Mouse (Mus musculus): ENCODE data around the gene Hepacam2. TPM values are rescaled to one million over a fixed set of nuclear protein-coding genes. Genes with fewer than 3 reads are reported as not detected.
"Not testable (repeated sequence)": the region's sequence is repeated elsewhere in the genome, so short reads cannot be mapped to it uniquely, and the experiment has no call there.

Gene Hepacam2
- polyA plus RNA-seq, 1 experiment from 2014 or later = 2.3 TPM

DNA sequence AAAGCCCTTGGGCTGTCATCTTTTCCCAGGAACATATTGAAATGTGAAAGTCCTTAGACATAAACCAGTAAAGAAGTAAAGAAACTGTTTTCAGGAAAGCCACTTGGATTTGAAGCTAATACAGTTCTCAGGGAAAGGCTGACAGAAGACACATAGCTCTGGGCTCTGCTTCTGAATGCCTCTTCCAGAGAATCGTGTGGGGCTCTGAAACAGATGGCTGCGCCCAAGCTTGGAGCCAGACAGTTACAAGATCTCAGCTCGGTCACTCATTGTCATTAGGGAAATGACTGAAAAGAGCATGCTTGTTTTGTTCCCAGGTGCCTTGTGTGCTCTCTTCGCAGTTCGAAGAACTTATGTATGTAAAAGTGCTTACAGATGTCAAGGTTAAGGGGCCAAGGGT is 43.7 kb downstream of the Hepacam2 start:
- Histone ChIP-seq H3K4me3 (ENCODE audit: low read depth, low read length) (no peak overlapping the region), H3K27me3 (ENCODE audit: control insufficient read depth, insufficient read depth, low read depth, low read length) (no peaks in the 10 kb centered on the region), H3K9ac (ENCODE audit: low read depth, low read length) (no peak overlapping the region), H3K4me1 (ENCODE audit: control insufficient read depth, insufficient read depth, low read length) (no peaks in the 10 kb centered on the region), H3K9me3 (replicated peaks; ENCODE audit: control insufficient read depth, low read length, poor library complexity, severe bottlenecking) (no peaks in the 10 kb centered on the region), H3K27ac (ENCODE audit: low read length) (no peak overlapping the region), H3K36me3 (ENCODE audit: control insufficient read depth, insufficient read depth, low read length) (no peaks in the 10 kb centered on the region), H3K4me2 (ENCODE audit: low read length) (no peak overlapping the region)
- 66% methylated on average over 5 of the region's 5 CpGs for WGBS
- ATAC-seq = no peak

DNA sequence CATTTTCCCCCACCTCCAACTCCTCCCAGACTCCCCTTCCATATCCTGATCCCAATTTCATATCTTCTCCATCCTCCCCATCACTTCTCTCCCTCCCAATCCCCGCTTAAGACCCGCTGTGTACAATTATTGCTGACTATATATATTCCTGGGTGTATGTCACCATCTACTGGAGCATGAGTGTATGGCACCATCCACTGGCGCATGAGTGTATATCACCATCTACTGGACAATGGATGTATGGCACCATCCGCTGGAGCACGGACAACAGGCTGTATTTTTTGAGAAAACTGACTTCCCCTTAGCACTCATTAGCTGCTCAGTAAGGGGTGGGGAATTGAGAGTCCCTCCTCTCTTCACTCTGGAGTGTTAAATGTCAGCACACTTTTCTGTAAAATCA is 50.7 kb downstream of the Hepacam2 start:
- no peaks in the 10 kb centered on the region for H3K27me3 ChIP-seq (ENCODE audit: control insufficient read depth, insufficient read depth, low read depth, low read length)
- H3K9ac ChIP-seq (ENCODE audit: low read depth, low read length) = no peak overlapping the region
- H3K9me3 ChIP-seq (replicated peaks; ENCODE audit: control insufficient read depth, low read length, poor library complexity, severe bottlenecking) = no peaks in the 10 kb centered on the region
- no peak overlapping the region for H3K27ac ChIP-seq (ENCODE audit: low read length)
- H3K36me3 ChIP-seq (ENCODE audit: control insufficient read depth, insufficient read depth, low read length) = no peaks in the 10 kb centered on the region
- peak; percentile 82 for ATAC-seq
- no peak overlapping the region for H3K4me2 ChIP-seq (ENCODE audit: low read length)
- no peak overlapping the region for H3K4me3 ChIP-seq (ENCODE audit: low read depth, low read length)
- no peaks in the 10 kb centered on the region for H3K4me1 ChIP-seq (ENCODE audit: control insufficient read depth, insufficient read depth, low read length)
- 5% methylated on average over 5 of the region's 5 CpGs for WGBS

DNA sequence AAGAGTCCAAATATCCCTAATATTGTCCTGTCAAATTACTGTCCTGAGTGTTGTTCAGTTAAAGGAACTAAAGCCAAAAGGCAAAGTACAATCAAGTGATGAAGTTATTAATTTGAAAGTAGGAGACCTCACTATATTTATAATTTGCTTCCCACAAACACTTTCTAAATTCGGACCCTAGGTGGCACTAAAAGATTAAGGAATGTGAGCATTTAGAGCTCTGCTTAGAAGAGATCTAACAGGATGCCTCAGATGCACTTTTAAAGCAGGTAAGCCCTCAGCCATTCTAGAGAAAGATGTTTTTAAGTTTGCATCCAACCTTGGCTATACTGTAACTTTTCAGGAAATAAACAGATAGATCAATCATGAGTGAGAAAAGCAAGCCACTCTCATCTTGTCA is 54.2 kb downstream of the Hepacam2 start:
- Histone ChIP-seq H3K4me2 (ENCODE audit: low read length) (no peak overlapping the region), H3K27ac (ENCODE audit: low read length) (no peak overlapping the region), H3K4me3 (ENCODE audit: low read depth, low read length) (no peak overlapping the region), H3K9me3 (replicated peaks; ENCODE audit: control insufficient read depth, low read length, poor library complexity, severe bottlenecking) (no peaks in the 10 kb centered on the region), H3K9ac (ENCODE audit: low read depth, low read length) (no peak overlapping the region), H3K27me3 (ENCODE audit: control insufficient read depth, insufficient read depth, low read depth, low read length) (no peaks in the 10 kb centered on the region), H3K4me1 (ENCODE audit: control insufficient read depth, insufficient read depth, low read length) (no peaks in the 10 kb centered on the region), H3K36me3 (ENCODE audit: control insufficient read depth, insufficient read depth, low read length) (no peaks in the 10 kb centered on the region)
- 22% methylated on average over 1 of the region's 1 CpGs for WGBS
- peak; percentile 45; the same call in 1 of the 2 replicates for ATAC-seq

DNA sequence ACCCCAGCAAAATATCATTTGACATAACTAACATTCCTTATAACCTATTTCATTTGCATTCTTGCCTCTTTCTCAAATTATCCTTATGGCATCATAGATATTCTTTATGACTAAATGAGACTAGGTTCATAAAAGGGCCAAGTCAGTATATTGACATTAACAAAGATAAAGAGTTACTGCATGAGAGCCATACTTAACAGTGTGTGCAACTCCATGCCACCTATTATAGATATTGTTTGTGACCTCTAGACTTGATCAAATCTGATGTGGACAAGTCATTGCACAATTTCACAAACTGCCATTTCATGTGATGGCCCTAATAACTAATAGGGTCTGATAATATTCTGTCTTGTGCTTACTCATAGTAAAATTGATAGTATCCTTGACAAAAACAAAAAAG is 62.0 kb downstream of the Hepacam2 start:
- Histone ChIP-seq H3K27ac (ENCODE audit: low read length) (no peak overlapping the region), H3K4me1 (ENCODE audit: control insufficient read depth, insufficient read depth, low read length) (no peaks in the 10 kb centered on the region), H3K27me3 (ENCODE audit: control insufficient read depth, insufficient read depth, low read depth, low read length) (no peaks in the 10 kb centered on the region), H3K9ac (ENCODE audit: low read depth, low read length) (no peak overlapping the region), H3K4me2 (ENCODE audit: low read length) (no peak overlapping the region), H3K4me3 (ENCODE audit: low read depth, low read length) (no peak overlapping the region), H3K9me3 (replicated peaks; ENCODE audit: control insufficient read depth, low read length, poor library complexity, severe bottlenecking) (no peaks in the 10 kb centered on the region), H3K36me3 (ENCODE audit: control insufficient read depth, insufficient read depth, low read length) (no peaks in the 10 kb centered on the region)
- ATAC-seq = no peak

DNA sequence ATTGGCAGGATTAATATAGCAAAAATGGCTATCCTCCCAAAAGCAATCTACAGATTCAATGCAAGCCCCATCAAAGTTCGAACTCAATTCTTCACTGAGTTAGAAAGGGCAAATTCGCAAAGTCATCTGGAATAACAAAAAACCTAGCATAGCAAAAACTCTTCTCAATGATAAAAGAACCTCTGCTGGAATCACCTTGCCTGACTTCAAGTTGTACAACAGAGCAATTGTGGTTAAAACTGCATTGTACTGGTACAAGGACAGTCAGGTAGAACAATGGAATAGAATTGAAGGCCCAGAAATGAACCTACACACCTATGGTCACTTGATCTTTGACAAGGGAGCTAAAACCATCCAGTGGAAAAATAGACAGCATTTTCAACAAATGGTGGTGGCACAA is 67.1 kb downstream of the Hepacam2 start:
- 81% methylated on average over 2 of the region's 2 CpGs for WGBS
- H3K4me3 ChIP-seq (ENCODE audit: low read depth, low read length); H3K4me1 ChIP-seq (ENCODE audit: control insufficient read depth, insufficient read depth, low read length); H3K4me2 ChIP-seq (ENCODE audit: low read length); ATAC-seq; H3K9me3 ChIP-seq (replicated peaks; ENCODE audit: control insufficient read depth, low read length, poor library complexity, severe bottlenecking); H3K9ac ChIP-seq (ENCODE audit: low read depth, low read length); H3K36me3 ChIP-seq (ENCODE audit: control insufficient read depth, insufficient read depth, low read length); H3K27ac ChIP-seq (ENCODE audit: low read length); H3K27me3 ChIP-seq (ENCODE audit: control insufficient read depth, insufficient read depth, low read depth, low read length): not testable (repeated sequence)

DNA sequence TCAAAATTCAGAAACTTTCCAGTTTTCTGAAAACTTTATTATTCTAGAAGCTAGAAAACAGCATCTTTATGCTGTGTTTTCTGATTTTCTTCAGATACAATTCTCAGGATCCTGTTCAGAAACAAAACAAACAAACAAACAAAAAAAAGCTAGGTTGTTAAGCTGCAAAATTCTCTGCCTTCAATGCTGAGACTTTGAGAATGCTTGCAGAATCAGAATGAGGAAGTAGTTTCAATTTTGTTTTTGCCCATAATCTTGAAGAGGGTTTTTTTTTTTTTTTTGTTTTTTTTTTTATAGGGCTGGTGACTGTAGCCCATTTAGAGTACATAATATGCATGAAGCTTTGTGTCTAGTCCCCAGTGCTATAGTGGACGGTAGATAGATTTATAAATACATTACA is 71.1 kb downstream of the Hepacam2 start:
- Histone ChIP-seq H3K9me3 (replicated peaks; ENCODE audit: control insufficient read depth, low read length, poor library complexity, severe bottlenecking) (no peaks in the 10 kb centered on the region), H3K4me3 (ENCODE audit: low read depth, low read length) (no peak overlapping the region), H3K9ac (ENCODE audit: low read depth, low read length) (no peak overlapping the region), H3K27me3 (ENCODE audit: control insufficient read depth, insufficient read depth, low read depth, low read length) (no peaks in the 10 kb centered on the region), H3K4me2 (ENCODE audit: low read length) (no peak overlapping the region), H3K36me3 (ENCODE audit: control insufficient read depth, insufficient read depth, low read length) (no peaks in the 10 kb centered on the region), H3K27ac (ENCODE audit: low read length) (no peak overlapping the region), H3K4me1 (ENCODE audit: control insufficient read depth, insufficient read depth, low read length) (no peaks in the 10 kb centered on the region)
- ATAC-seq = no peak
- 75% methylated on average over 1 of the region's 1 CpGs for WGBS

DNA sequence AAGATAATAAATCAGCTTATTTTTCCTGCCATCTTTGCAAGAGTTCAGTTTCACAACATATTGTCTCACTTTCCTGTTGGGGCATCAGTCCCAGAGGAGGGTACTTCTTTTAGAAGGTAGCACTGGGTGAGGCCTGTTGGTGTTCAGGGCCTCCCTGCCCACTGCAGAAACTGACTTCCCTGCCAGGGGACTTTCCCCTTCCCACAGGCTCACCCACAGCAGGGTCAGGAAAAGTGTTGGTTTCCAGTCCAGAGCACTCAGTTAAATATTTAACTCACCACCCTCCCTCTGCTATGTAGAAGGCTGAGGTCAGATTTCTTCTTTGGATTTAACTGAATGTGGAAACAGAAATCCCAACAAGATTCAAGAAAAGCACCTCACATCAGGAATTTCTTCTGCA is 72.8 kb downstream of the Hepacam2 start:
- H3K4me3 ChIP-seq (ENCODE audit: low read depth, low read length); H3K27me3 ChIP-seq (ENCODE audit: control insufficient read depth, insufficient read depth, low read depth, low read length); H3K4me2 ChIP-seq (ENCODE audit: low read length); H3K9ac ChIP-seq (ENCODE audit: low read depth, low read length); H3K4me1 ChIP-seq (ENCODE audit: control insufficient read depth, insufficient read depth, low read length); H3K36me3 ChIP-seq (ENCODE audit: control insufficient read depth, insufficient read depth, low read length); ATAC-seq; H3K27ac ChIP-seq (ENCODE audit: low read length); H3K9me3 ChIP-seq (replicated peaks; ENCODE audit: control insufficient read depth, low read length, poor library complexity, severe bottlenecking): not testable (repeated sequence)

DNA sequence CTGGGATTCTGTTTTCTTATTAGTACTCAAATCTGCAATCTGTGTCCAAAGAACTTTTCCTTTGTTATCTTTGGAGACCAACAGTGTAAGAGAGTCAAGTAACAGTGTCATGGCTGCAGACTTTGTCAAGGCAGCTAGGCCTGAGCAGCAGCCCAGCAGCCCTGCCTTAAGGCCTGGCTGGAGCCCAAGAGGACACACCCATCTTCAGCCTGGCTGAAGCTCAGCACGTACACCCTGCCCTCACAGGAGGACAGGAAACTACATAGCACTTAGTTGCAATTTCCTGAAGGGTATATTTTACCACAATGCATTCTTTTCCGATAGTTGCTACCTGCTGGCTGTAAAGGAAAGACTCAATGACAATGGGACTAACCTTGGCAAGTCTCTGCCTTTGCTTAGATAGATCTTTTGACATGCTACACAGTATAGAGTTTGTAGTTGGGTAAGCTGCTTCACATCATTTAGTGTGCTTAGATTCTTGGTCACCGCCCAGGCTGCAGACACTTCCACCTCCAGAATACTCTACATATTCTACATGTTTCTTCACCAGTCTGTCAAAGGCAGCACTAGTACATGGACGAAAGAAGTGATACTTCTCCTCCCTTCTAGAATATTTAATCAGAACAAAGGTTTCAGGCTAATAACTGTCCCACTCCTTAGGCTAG is 73.4 kb downstream of the Hepacam2 start:
- WGBS = 17% methylated on average over 1 of the region's 4 CpGs
- ATAC-seq; H3K4me1 ChIP-seq (ENCODE audit: control insufficient read depth, insufficient read depth, low read length): not testable (repeated sequence)

More for the DNA sequence above, 73.4 kb downstream of the Hepacam2 start:
- H3K27ac ChIP-seq (ENCODE audit: low read length); H3K4me3 ChIP-seq (ENCODE audit: low read depth, low read length); H3K36me3 ChIP-seq (ENCODE audit: control insufficient read depth, insufficient read depth, low read length); H3K27me3 ChIP-seq (ENCODE audit: control insufficient read depth, insufficient read depth, low read depth, low read length); H3K9ac ChIP-seq (ENCODE audit: low read depth, low read length); H3K9me3 ChIP-seq (replicated peaks; ENCODE audit: control insufficient read depth, low read length, poor library complexity, severe bottlenecking); H3K4me2 ChIP-seq (ENCODE audit: low read length): not testable (repeated sequence)

Measured in midbrain, embryonic 16.5 days (tissue).